Mouse (Mus musculus): Measurements from ENCODE around the gene Olfr1371. TPM values are rescaled to one million over a fixed set of nuclear protein-coding genes. Genes with fewer than 3 reads are reported as not detected.
"Not testable (repeated sequence)": the region's sequence is repeated elsewhere in the genome, so short reads cannot be mapped to it uniquely, and the experiment has no call there.

Gene Olfr1371
- polyA plus RNA-seq, 1 experiment from 2014 or later, result not detected

GRCm38 (mm10) chr11:52233906-52234305, 20.1 kb upstream of the Olfr1371 start:
- Histone ChIP-seq H3K27me3 (ENCODE audit: insufficient read depth, poor library complexity, severe bottlenecking) (no peaks in the 10 kb centered on the region), H3K4me3 (peak overlapping the region; percentile 71), H3K9me3 (no peaks in the 10 kb centered on the region), H3K27ac (no peak overlapping the region), H3K36me3 (peaks cover 36% of the 10 kb centered on the region), H3K4me1 (replicated peaks) (peaks cover 34% of the 10 kb centered on the region)
- DNase-seq (ENCODE audit: low spot score), result no peak
- WGBS, result 95% methylated on average over 1 of the region's 1 CpGs

GRCm38 (mm10) chr11:52233043-52233653, 19.4 kb upstream of the Olfr1371 start:
- peaks cover 28% of the 10 kb centered on the region for H3K36me3 ChIP-seq
- H3K27me3 ChIP-seq (ENCODE audit: insufficient read depth, poor library complexity, severe bottlenecking), result no peaks in the 10 kb centered on the region
- H3K9me3 ChIP-seq, result no peaks in the 10 kb centered on the region
- WGBS, result 43% methylated on average over 3 of the region's 3 CpGs
- peak overlapping the region; percentile 71 for H3K4me3 ChIP-seq
- no peak overlapping the region for H3K27ac ChIP-seq
- no peak for DNase-seq (ENCODE audit: low spot score)
- H3K4me1 ChIP-seq (replicated peaks), result peaks cover 34% of the 10 kb centered on the region

GRCm38 (mm10) chr11:52231606-52232541, 18.1 kb upstream of the Olfr1371 start, which contains the start of gene Skp1a:
Skp1a (plus strand) TSS chr11:52231995.
- Histone ChIP-seq H3K27me3 (ENCODE audit: insufficient read depth, poor library complexity, severe bottlenecking) (no peaks in the 10 kb centered on the region), H3K36me3 (peaks cover 16% of the 10 kb centered on the region), H3K4me1 (replicated peaks) (peaks cover 34% of the 10 kb centered on the region), H3K27ac (peak within 1 kb of the TSS; percentile 100), H3K4me3 (peak within 1 kb of the TSS; percentile 71), H3K9me3 (no peaks in the 10 kb centered on the region)
- peak; percentile 93 for DNase-seq (ENCODE audit: low spot score)
- under 1% methylated on average over 87 of the region's 87 CpGs for WGBS

- DNase-seq (ENCODE audit: low spot score), result no peak
- H3K27ac ChIP-seq, result peak overlapping the region; percentile 100
- peak overlapping the region; percentile 71 for H3K4me3 ChIP-seq
- H3K9me3 ChIP-seq, result no peaks in the 10 kb centered on the region
- 65% methylated on average over 5 of the region's 5 CpGs for whole genome bisulfite sequencing
- peaks cover 34% of the 10 kb centered on the region for H3K4me1 ChIP-seq (replicated peaks)
- H3K36me3 ChIP-seq, result peaks cover 4% of the 10 kb centered on the region
- H3K27me3 ChIP-seq (ENCODE audit: insufficient read depth, poor library complexity, severe bottlenecking), result no peaks in the 10 kb centered on the region
These were observed 16.9 kb upstream of the Olfr1371 start for GRCm38 (mm10) chr11:52230694-52231093.

GRCm38 (mm10) chr11:52228722-52229448, 15.1 kb upstream of the Olfr1371 start:
- H3K36me3 ChIP-seq, result no peaks in the 10 kb centered on the region
- H3K4me1 ChIP-seq (replicated peaks), result peaks cover 28% of the 10 kb centered on the region
- H3K4me3 ChIP-seq, result no peak overlapping the region
- no peak for DNase-seq (ENCODE audit: low spot score)
- no peaks in the 10 kb centered on the region for H3K9me3 ChIP-seq
- WGBS, result 82% methylated on average over 7 of the region's 7 CpGs
- H3K27me3 ChIP-seq (ENCODE audit: insufficient read depth, poor library complexity, severe bottlenecking), result peaks cover 10% of the 10 kb centered on the region
- H3K27ac ChIP-seq, result no peak overlapping the region

GRCm38 (mm10) chr11:52227466-52228226, 13.9 kb upstream of the Olfr1371 start:
- 88% methylated on average over 13 of the region's 13 CpGs for WGBS

GRCm38 (mm10) chr11:52227053-52227452, 13.3 kb upstream of the Olfr1371 start:
- DNase-seq (ENCODE audit: low spot score), result no peak

More at GRCm38 (mm10) chr11:52227466-52228226, 13.9 kb upstream of the Olfr1371 start:
- peaks cover 16% of the 10 kb centered on the region for H3K4me1 ChIP-seq (replicated peaks)
- no peaks in the 10 kb centered on the region for H3K9me3 ChIP-seq
- no peaks in the 10 kb centered on the region for H3K36me3 ChIP-seq
- no peak overlapping the region for H3K27ac ChIP-seq
- no peak overlapping the region for H3K4me3 ChIP-seq
- H3K27me3 ChIP-seq (ENCODE audit: insufficient read depth, poor library complexity, severe bottlenecking), result peaks cover 11% of the 10 kb centered on the region
- DNase-seq (ENCODE audit: low spot score), result no peak

GRCm38 (mm10) chr11:52225986-52226599, 12.3 kb upstream of the Olfr1371 start:
- H3K4me1 ChIP-seq (replicated peaks), result peaks cover 14% of the 10 kb centered on the region
- no peak overlapping the region for H3K4me3 ChIP-seq
- no peak for DNase-seq (ENCODE audit: low spot score)
- peaks cover 11% of the 10 kb centered on the region for H3K27me3 ChIP-seq (ENCODE audit: insufficient read depth, poor library complexity, severe bottlenecking)
- WGBS, result 68% methylated on average over 3 of the region's 3 CpGs
- H3K27ac ChIP-seq, result no peak overlapping the region
- no peaks in the 10 kb centered on the region for H3K9me3 ChIP-seq
- H3K36me3 ChIP-seq, result no peaks in the 10 kb centered on the region

More at GRCm38 (mm10) chr11:52227053-52227452, 13.3 kb upstream of the Olfr1371 start:
- no peak overlapping the region for H3K27ac ChIP-seq
- H3K9me3 ChIP-seq, result no peaks in the 10 kb centered on the region
- H3K4me3 ChIP-seq, result no peak overlapping the region
- peaks cover 16% of the 10 kb centered on the region for H3K4me1 ChIP-seq (replicated peaks)
- no peaks in the 10 kb centered on the region for H3K36me3 ChIP-seq
- peaks cover 11% of the 10 kb centered on the region for H3K27me3 ChIP-seq (ENCODE audit: insufficient read depth, poor library complexity, severe bottlenecking)
- WGBS, result 81% methylated on average over 3 of the region's 3 CpGs

- WGBS, result 17% methylated on average over 19 of the region's 19 CpGs
- 0 out of 2 replicates have a peak overlapping the region, but pooled peaks have one; percentile 20 for H3K4me3 ChIP-seq
- DNase-seq (ENCODE audit: low spot score), result no peak
- peaks cover 11% of the 10 kb centered on the region for H3K27me3 ChIP-seq (ENCODE audit: insufficient read depth, poor library complexity, severe bottlenecking)
- H3K4me1 ChIP-seq (replicated peaks), result peaks cover 7% of the 10 kb centered on the region
- H3K36me3 ChIP-seq, result no peaks in the 10 kb centered on the region
- H3K9me3 ChIP-seq, result no peaks in the 10 kb centered on the region
- H3K27ac ChIP-seq, result no peak overlapping the region
These were observed 10.3 kb upstream of the Olfr1371 start for GRCm38 (mm10) chr11:52223968-52224682.

GRCm38 (mm10) chr11:52222891-52223290, 9.1 kb upstream of the Olfr1371 start:
- peaks cover 11% of the 10 kb centered on the region for H3K27me3 ChIP-seq (ENCODE audit: insufficient read depth, poor library complexity, severe bottlenecking)
- peaks cover 7% of the 10 kb centered on the region for H3K4me1 ChIP-seq (replicated peaks)
- H3K27ac ChIP-seq, result no peak overlapping the region
- no peak overlapping the region for H3K4me3 ChIP-seq
- no peaks in the 10 kb centered on the region for H3K36me3 ChIP-seq
- WGBS, result 68% methylated on average over 6 of the region's 6 CpGs
- H3K9me3 ChIP-seq, result no peaks in the 10 kb centered on the region
- DNase-seq (ENCODE audit: low spot score), result no peak

GRCm38 (mm10) chr11:52221921-52222320, 8.1 kb upstream of the Olfr1371 start:
- not testable (repeated sequence) for H3K4me1 ChIP-seq (replicated peaks); H3K27ac ChIP-seq; H3K9me3 ChIP-seq; H3K4me3 ChIP-seq; DNase-seq (ENCODE audit: low spot score); H3K36me3 ChIP-seq
- H3K27me3 ChIP-seq (ENCODE audit: insufficient read depth, poor library complexity, severe bottlenecking), result peaks cover 11% of the 10 kb centered on the region
- 88% methylated on average over 6 of the region's 6 CpGs for WGBS

All from hindbrain, embryonic 10.5 days (tissue).